Mouse (Mus musculus) liver, adult 2 months (tissue): ENCODE results near the gene C530025M09Rik. TPM values are rescaled to one million over a fixed set of nuclear protein-coding genes. Genes with fewer than 3 reads are reported as not detected.

Experiments
- DNase-seq: peaks from one replicate; pipeline ENCODE4 v3.0.0-alpha.2; 2011; ENCODE audit warnings: low read depth, low spot score; ENCODE audit errors: extremely low read depth
- H3K27ac ChIP-seq: fragments of 200-500 bp; replicated peaks from 2 replicates; pipeline ENCODE4 v1.5.1; 2012; ENCODE audit warnings: low read depth, mild to moderate bottlenecking, control low read depth, inconsistent platforms, low read length; ENCODE audit not compliant: insufficient read depth
- H3K27me3 ChIP-seq: fragments of 200-500 bp; 2 replicates; pipeline ENCODE4 v1.6.1; 2012; ENCODE audit warnings: mild to moderate bottlenecking, moderate library complexity, low read length, inconsistent platforms; ENCODE audit not compliant: control insufficient read depth, insufficient read depth
- H3K36me3 ChIP-seq: fragments of 200-500 bp; 2 replicates; pipeline ENCODE4 v1.6.1; 2012; ENCODE audit warnings: low read length, inconsistent platforms; ENCODE audit not compliant: control insufficient read depth, insufficient read depth
- H3K4me1 ChIP-seq: fragments of 200-500 bp; 2 replicates; pipeline ENCODE4 v1.6.1; 2011; ENCODE audit warnings: low read length; ENCODE audit not compliant: control insufficient read depth, insufficient read depth
- H3K4me3 ChIP-seq: fragments of 200-500 bp; 2 replicates; pipeline ENCODE4 v1.5.1; 2011; ENCODE audit warnings: low read depth, mild to moderate bottlenecking, control low read depth, low read length, moderate library complexity; ENCODE audit not compliant: insufficient read depth
- H3K79me2 ChIP-seq: fragments of 200-500 bp; 2 replicates; pipeline ENCODE4 v1.6.1; 2012; ENCODE audit warnings: inconsistent platforms, mild to moderate bottlenecking, low read length, moderate library complexity; ENCODE audit not compliant: control insufficient read depth, insufficient read depth
- H3K9ac ChIP-seq: fragments of 200-500 bp; 2 replicates; pipeline ENCODE4 v1.6.1; 2012; ENCODE audit warnings: low read depth, mild to moderate bottlenecking, control low read depth, inconsistent platforms, low read length
- CTCF ChIP-seq: fragments of 200-500 bp; IDR thresholded peaks from 2 replicates; pipeline ENCODE4 v1.5.1; 2011; ENCODE audit warnings: low read depth, low read length, control low read depth
- POLR2A ChIP-seq: fragments of 200-500 bp; IDR thresholded peaks from 2 replicates; pipeline ENCODE4 v1.6.1; 2011; ENCODE audit warnings: low read length, control low read depth; ENCODE audit not compliant: insufficient read depth; ENCODE audit errors: extremely low read depth
- WGBS: fragments of 180-500 bp; shearing (Covaris S2); methylation state at CpG from one replicate; pipeline ENCODE4 v1.1.7; 2018; 5-methylcytosine and 5-hydroxymethylcytosine counted together
- polyA plus RNA-seq: library from polyadenylated mRNA; depleted of rRNA; stranded (reverse); fragments of >200 nt; gene quantifications from 2 replicates; pipeline ENCODE4 v1.2.3, GENCODE M21; 2012
- total RNA-seq: library from RNA; depleted of rRNA; stranded (reverse); fragments of >200 nt; gene quantifications from 2 replicates; pipeline ENCODE4 v1.2.3, GENCODE M21; 2014

The C530025M09Rik gene
- total and polyA plus RNA-seq, 2 experiments = not detected

- Histone ChIP-seq H3K4me3 (no peak overlapping the region), H3K27ac (no peak overlapping the region), H3K36me3 (no peaks in the 10 kb centered on the region), H3K79me2 (no peaks in the 10 kb centered on the region), H3K4me1 (no peaks in the 10 kb centered on the region), H3K9ac (no peak overlapping the region), H3K27me3 (no peaks in the 10 kb centered on the region)
- DNase-seq = no peak
- no peak for TF ChIP-seq POLR2A
- TF ChIP-seq CTCF = no peak
- 91% methylated on average over 3 of the region's 3 CpGs for WGBS
These were observed 30.0 kb upstream of the C530025M09Rik start for GRCm38 (mm10) chr2:149861002-149861401.

DNA sequence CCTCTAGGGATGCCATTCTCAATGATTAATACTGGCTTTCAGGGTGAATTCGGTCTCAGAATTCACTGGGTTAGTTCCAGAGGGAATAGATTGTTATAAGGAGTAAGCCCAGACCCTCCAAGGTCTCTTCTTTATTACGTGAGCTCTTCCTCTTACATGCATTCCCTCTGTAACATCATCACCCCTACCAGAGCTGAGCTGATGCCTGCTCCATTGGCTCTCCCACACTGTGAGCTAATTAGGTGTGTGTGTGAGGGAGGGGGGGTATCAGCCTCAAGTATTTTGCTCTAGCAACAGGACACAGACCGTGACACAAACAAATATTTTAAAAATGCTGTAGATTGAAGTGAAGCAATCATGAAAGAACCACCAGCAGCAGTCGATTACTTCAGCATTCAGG lies 17.8 kb upstream of the C530025M09Rik start:
- no peak for DNase-seq
- 48% methylated on average over 4 of the region's 4 CpGs for WGBS
- Histone ChIP-seq H3K4me3 (no peak overlapping the region), H3K27ac (no peak overlapping the region), H3K36me3 (no peaks in the 10 kb centered on the region), H3K9ac (no peak overlapping the region), H3K27me3 (no peaks in the 10 kb centered on the region), H3K4me1 (no peaks in the 10 kb centered on the region), H3K79me2 (no peaks in the 10 kb centered on the region)
- TF ChIP-seq CTCF = no peak
- no peak for TF ChIP-seq POLR2A

DNA sequence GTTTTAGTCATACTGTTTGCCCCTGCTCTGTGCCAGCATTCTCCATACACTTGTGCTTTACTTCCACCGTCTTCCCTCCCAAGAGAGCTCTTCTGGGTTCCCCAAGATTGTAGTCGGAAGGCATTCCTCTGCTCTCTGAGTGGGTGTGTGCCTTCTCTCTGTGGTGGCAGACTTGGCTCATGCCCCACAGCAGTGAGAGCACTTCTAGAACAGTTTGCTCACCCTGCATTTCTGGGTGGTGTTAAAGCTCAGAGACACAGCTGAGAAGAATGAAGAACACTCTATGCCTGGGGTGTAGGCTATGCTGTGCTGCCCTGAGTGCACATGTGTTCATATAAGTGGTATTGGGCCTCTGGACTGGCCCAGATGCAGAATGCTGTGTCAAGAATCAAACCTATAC lies 13.6 kb upstream of the C530025M09Rik start:
- H3K4me3 ChIP-seq = no peak overlapping the region
- TF ChIP-seq CTCF (no peak), POLR2A (no peak)
- H3K36me3 ChIP-seq = no peaks in the 10 kb centered on the region
- no peak for DNase-seq
- no peak overlapping the region for H3K27ac ChIP-seq
- H3K27me3 ChIP-seq = no peaks in the 10 kb centered on the region
- H3K4me1 ChIP-seq = no peaks in the 10 kb centered on the region
- no peak overlapping the region for H3K9ac ChIP-seq
- 68% methylated on average over 2 of the region's 2 CpGs for WGBS
- no peaks in the 10 kb centered on the region for H3K79me2 ChIP-seq

DNA sequence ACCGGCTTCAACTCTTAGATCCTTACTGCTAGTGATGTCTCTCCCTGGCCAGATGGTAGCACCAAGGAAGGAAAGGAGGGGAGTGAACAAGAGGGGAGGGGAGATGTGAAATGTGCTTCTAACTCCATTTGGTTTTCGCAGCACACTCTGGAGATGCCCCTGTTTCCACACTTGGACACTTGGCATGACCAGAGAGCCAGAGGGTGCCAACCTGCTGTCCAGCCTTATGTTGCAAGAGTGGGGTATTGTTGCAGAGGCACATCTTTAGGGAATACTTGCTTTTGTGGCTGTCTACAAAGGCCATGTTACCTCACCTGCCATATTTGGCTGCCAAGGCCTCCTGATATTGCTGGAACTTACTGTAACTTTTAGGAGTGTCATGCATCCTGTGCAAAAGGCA lies 8.7 kb upstream of the C530025M09Rik start:
- no peak overlapping the region for H3K4me3 ChIP-seq
- WGBS = 73% methylated on average over 2 of the region's 2 CpGs
- no peaks in the 10 kb centered on the region for H3K27me3 ChIP-seq
- H3K36me3 ChIP-seq = no peaks in the 10 kb centered on the region
- no peak overlapping the region for H3K27ac ChIP-seq
- TF ChIP-seq POLR2A (no peak), CTCF (no peak)
- no peaks in the 10 kb centered on the region for H3K4me1 ChIP-seq
- H3K9ac ChIP-seq = no peak overlapping the region
- no peaks in the 10 kb centered on the region for H3K79me2 ChIP-seq
- DNase-seq = no peak

GRCm38 (mm10) chr2:149836471-149837135 lies 5.6 kb upstream of the C530025M09Rik start:
- H3K9ac ChIP-seq = no peak overlapping the region
- no peaks in the 10 kb centered on the region for H3K79me2 ChIP-seq
- no peaks in the 10 kb centered on the region; the same call in 1 of the 2 replicates for H3K27me3 ChIP-seq
- H3K27ac ChIP-seq = no peak overlapping the region
- WGBS = 60% methylated on average over 2 of the region's 2 CpGs
- H3K4me1 ChIP-seq = no peaks in the 10 kb centered on the region
- DNase-seq = no peak
- H3K4me3 ChIP-seq = no peak overlapping the region
- no peak for TF ChIP-seq CTCF
- no peak for TF ChIP-seq POLR2A
- H3K36me3 ChIP-seq = no peaks in the 10 kb centered on the region

- no peak overlapping the region for H3K27ac ChIP-seq
- H3K79me2 ChIP-seq = no peaks in the 10 kb centered on the region
- TF ChIP-seq POLR2A (no peak), CTCF (no peak)
- H3K9ac ChIP-seq = no peak overlapping the region
- no peaks in the 10 kb centered on the region for H3K4me1 ChIP-seq
- H3K27me3 ChIP-seq = peaks cover 10% of the 10 kb centered on the region; the same call in 1 of the 2 replicates
- H3K36me3 ChIP-seq = no peaks in the 10 kb centered on the region
- no peak for DNase-seq
- no peak overlapping the region for H3K4me3 ChIP-seq
- 91% methylated on average over 1 of the region's 1 CpGs for WGBS
These were observed 4.1 kb upstream of the C530025M09Rik start for GRCm38 (mm10) chr2:149835091-149835490.
